Mouse (Mus musculus): ENCODE data around the gene Olfr1277.

Olfr1277 gene

GRCm38 (mm10) chr2:111274006-111274405 lies at the start of gene Olfr1277:
TSS of gene Olfr1277 (minus strand) at chr2:111274106.
- no peak for DNase-seq (ENCODE audit: low spot score in 2 of 2)

GRCm38 (mm10) chr2:111313717-111314116 lies 39.8 kb upstream of the Olfr1277 start, which contains the start of gene Olfr1280:
TSS of gene Olfr1280 (plus strand) at chr2:111314017.
- no peak for DNase-seq (ENCODE audit: low spot score in 2 of 2)

DNA sequence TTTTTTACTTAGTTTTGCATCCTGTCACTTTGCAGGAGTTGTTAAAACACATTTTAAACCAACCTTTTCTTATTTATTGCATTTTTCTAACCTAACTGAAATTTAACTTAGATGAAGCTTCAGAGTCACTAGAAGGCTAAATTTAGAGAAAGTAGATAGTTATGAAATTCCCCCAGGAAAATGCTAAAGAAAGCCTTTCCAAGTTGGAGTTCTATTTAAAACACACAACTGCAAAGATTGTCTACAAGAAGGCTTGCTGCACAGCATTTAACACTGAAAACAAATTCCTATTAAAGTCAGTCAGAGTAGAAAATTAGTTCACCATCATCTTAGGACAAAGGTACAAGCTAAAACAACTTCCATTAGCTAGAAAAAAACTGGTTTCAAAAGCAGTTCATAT lies 26.5 kb upstream of the Olfr1277 start, which contains the start of gene Olfr1279:
Gene Olfr1279, plus strand, starts transcription at position 262 of the 400 bp plus-strand sequence.
- no peak for DNase-seq (ENCODE audit: low spot score in 2 of 2)

DNA sequence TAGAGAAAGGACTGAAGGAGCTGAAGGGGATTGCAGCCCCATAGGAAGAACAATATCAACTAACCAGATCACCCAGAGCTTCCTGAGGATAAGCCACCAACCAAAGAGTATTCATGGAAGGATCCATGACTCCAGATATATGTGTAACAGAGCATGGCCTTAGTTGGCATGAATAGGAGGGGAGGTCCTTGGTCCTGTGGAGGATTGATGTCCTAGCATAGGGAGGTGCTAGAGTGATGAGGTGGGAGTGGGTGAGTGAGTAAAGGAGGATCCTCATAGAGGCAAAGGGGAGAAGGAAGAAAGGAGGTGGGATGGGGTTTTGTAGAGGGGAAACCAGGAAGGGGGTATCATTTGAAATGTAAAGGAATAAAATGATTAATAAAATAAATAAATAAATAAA lies 24.6 kb upstream of the Olfr1277 start:
- no peak for DNase-seq (ENCODE audit: low spot score in 2 of 2)

GRCm38 (mm10) chr2:111289836-111290235 lies 15.9 kb upstream of the Olfr1277 start, which contains the start of gene Olfr1278:
TSS of gene Olfr1278 (plus strand) at chr2:111290136.
- no peak for DNase-seq (ENCODE audit: low spot score in 2 of 2)

GRCm38 (mm10) chr2:111254216-111254615 lies 19.7 kb downstream of the Olfr1277 start, which contains the start of gene Olfr1276:
TSS of gene Olfr1276 (plus strand) at chr2:111254516.
- no peak for DNase-seq (ENCODE audit: low spot score in 2 of 2)

DNA sequence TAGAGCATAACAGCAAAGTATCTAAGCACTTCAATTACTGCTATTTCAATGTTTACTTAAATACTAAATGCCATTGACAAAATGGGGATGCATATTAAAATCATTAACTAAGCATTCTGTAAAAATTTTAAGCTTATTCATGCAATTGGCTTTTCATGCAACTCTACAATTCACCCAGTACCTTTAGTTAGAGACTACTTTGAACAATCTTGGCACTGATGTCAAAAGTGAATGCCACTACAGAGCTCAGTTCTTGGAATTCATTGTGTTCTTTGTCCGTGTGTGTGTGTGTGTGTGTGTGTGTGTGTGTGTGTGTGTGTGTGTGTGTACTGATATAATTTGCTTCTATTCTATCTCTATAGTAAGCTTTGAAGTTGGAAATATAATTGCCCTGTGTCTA lies 38.7 kb downstream of the Olfr1277 start, which contains the start of gene Olfr1275:
Gene Olfr1275, minus strand, starts transcription at position 101 of the 400 bp plus-strand sequence.
- no peak for DNase-seq (ENCODE audit: low spot score in 2 of 2)

DNA sequence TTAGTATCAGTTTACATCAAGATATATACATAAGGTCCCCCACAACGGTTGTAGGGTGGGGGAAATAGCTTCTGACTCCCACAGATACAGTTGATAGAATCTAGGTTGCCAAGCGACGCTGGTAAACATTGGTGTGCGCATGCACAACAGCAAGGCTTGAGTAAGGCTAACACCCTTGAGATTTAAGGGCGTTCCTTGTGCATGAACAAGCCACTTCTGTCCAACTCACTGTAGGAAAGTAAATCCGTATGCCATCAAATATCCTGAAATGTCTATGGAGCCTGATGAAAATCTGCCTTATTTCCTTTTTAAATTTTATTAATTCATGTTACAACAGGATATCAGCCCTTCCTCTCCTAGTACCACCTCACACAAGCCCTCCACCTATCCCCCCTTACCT lies 44.4 kb downstream of the Olfr1277 start, which contains the start of gene 4930430A15Rik:
Gene 4930430A15Rik, minus strand, starts transcription at position 101 of the 400 bp plus-strand sequence.
- no peak for DNase-seq (ENCODE audit: low spot score in 2 of 2)
